Mouse (Mus musculus) c-Kit-positive CD71-negative TER-119-negative erythroid progenitor cells, embryonic 14.5 days (primary cell): ENCODE results near the gene Zbtb2.
"Not testable (repeated sequence)": the region's sequence is repeated elsewhere in the genome, so short reads cannot be mapped to it uniquely, and the experiment has no call there.

ENCODE experiments used
- DNase-seq: peaks from one replicate; pipeline ENCODE4 v3.0.0-alpha.2; 2013; ENCODE audit warnings: low read depth

Gene Zbtb2

GRCm38 (mm10) chr10:4387701-4388383 lies at the start of gene Zbtb2:
Gene Zbtb2, minus strand, starts transcription at chr10:4388108.
- DNase-seq: no peak

GRCm38 (mm10) chr10:4435416-4435815 lies 47.5 kb upstream of the Zbtb2 start:
- DNase-seq: no peak

DNA sequence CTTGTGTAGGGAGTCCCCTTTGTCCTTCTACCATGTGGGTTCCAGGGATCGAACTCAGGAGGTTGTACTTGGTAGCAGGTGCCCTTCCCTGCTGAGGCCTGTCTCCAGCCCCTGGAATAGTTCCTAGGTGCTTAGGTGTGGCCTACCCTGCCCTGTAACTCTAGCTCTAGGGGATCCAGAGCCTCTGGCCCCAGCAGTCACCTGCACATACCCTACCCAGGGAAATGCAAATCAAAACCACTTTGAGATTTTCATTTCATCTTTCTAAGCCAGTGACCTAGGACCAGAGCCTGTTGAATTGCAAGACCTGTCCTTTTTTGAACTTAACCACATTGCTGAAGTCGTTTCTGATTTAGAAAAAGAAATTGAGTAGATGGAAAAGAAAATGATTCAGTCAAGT lies 46.0 kb upstream of the Zbtb2 start:
- DNase-seq: not testable (repeated sequence)

- DNase-seq: no peak
Measured at GRCm38 (mm10) chr10:4432996-4433755, 45.3 kb upstream of the Zbtb2 start.

DNA sequence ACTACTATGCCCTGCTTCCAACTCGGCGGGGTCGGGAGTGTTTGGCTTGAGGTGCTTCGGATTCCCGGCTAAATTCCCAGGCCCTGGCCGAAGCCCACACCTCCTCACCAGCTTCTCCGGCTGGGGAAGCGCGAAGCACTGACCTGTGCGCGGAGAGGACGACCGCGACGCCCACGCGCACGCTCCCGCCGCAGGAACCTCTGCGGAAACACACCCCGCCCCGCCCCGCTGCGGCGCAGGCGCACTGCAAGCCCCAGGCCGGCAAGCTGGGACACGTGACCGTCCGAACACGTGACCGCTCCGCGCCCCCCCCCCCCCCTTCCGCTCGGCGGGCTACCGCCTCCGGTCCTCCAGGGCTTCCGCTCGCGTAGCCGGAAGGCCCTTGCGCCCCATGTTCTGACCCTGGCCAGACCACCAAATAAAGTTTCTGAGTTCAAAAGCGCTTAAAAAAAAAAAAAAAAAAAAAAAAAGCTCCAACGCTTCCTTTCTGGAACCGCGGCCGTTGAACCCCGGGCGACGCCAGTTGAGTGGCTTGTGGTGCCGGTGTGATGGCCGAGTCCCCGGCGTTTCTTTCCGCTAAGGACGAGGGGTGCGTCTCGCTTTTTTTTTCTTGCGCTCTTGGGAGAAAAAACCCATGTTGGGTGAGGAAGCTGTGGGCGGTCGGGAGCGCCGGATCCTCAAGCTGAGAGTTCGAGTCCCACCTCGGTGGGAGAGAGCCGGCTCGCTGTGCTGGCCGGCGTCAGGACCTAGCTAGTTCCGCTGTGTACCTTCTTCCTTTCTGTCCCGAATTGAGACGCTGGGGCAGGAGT lies 44.4 kb upstream of the Zbtb2 start, which contains the start of the genes Rmnd1 and Armt1:
Gene Rmnd1 (minus strand): TSS at position 266 of the 809 bp plus-strand sequence.
Gene Armt1 (plus strand): TSS at position 345 of the 809 bp plus-strand sequence.
- DNase-seq: peak; percentile 82

DNA sequence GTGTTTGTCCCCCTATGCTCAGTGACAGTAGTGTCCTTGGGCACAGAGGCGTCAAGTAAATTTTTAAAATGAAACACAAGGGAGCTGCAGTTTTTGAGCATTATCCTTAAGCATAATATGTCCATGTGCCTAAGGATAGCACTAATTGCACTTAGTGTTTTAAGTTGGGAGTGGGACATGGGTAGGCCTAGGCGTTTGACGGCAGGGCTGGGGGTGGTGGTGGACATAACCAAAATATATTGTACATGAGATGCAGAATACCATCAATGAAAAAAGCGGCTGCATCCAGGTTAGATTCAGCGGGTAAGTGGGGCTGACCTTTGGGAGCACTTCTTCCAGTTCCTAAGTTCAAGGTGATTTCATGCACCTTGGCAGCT lies 43.8 kb upstream of the Zbtb2 start:
- DNase-seq: no peak

- no peak for DNase-seq
Measured at GRCm38 (mm10) chr10:4430826-4431225, 42.9 kb upstream of the Zbtb2 start.

DNA sequence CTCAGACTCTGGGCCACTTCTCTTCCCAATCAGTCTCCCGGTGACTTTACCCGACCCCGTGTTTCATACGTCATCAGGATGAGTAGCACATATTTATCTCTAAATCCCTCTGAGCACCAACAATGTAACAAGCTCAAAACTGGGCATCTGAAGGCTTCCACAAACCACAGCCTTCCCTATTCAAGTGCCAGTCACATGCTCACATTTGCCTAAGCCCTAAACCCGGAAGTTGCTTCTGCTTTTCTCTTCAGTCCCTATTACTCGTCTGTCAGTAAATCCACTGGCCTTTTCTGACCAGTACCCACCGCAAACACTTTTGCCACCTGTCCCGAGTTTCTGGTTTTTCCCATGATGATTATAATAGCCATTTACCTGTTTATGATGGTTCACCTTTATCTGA lies 42.5 kb upstream of the Zbtb2 start:
- DNase-seq: no peak

- DNase-seq: no peak
Measured at GRCm38 (mm10) chr10:4425245-4425644, 37.3 kb upstream of the Zbtb2 start.

GRCm38 (mm10) chr10:4407191-4407590 lies 19.3 kb upstream of the Zbtb2 start:
- no peak for DNase-seq

DNA sequence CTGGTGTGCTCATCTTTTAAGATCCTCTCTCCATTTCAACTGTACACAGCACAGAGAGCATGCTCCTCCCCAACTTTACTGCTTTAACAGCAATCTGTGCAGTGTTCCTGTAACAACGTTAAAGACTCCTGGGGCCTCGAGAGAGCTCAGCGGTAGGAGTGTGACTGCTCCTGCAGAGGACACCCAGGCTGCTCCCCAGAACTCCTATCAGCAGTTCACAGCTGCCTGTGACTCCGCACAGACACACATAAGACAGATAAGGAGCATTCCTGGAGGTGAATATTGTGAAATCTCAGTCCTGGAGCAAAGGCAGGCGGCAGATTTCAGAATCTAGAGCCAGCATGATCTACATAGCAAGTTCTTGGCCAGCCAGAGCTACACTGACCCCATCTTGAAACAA lies 17.6 kb upstream of the Zbtb2 start:
- no peak for DNase-seq

- DNase-seq: no peak
Measured at GRCm38 (mm10) chr10:4404895-4405491, 17.1 kb upstream of the Zbtb2 start.

DNA sequence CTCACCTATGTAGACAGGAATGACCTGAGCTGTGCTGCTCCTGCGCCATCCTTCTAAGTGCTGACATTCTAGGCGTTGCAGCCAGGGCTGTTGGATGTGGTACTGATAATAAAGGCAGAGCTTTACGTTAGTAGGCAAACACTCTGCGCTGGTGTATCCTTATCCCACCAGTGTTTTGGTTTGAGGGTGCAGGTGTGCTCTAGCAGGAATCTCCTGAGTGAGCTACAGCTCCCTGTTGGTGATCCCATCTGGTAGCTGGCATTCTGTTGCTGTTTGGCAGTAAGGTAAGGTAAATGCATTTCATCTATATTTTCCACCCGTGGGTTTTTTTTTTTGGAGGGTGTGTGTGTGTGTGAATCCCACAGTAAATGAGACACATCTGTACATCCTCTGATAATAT lies 10.2 kb upstream of the Zbtb2 start:
- no peak for DNase-seq

DNA sequence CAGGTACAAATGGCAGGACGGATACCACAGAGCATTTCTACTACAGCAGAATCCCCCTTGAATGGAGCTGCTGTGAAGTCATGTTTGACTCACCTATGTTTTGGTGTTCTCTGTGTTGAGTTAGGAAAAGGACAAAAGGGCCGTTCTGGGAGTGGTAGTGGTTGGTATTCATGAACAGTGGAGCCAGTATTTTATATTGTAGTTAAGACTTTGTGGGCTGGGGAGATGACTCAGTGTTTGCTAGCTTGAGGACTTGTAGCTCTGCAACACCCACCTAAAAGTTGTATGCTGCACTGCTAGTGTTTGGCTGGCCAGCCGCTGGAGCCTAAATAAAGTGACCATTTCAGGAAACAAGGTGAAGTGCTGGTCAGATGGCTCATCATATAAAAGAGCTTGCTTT lies 7.4 kb upstream of the Zbtb2 start:
- DNase-seq: no peak

GRCm38 (mm10) chr10:4391851-4392250 lies 3.9 kb upstream of the Zbtb2 start:
- DNase-seq: no peak

DNA sequence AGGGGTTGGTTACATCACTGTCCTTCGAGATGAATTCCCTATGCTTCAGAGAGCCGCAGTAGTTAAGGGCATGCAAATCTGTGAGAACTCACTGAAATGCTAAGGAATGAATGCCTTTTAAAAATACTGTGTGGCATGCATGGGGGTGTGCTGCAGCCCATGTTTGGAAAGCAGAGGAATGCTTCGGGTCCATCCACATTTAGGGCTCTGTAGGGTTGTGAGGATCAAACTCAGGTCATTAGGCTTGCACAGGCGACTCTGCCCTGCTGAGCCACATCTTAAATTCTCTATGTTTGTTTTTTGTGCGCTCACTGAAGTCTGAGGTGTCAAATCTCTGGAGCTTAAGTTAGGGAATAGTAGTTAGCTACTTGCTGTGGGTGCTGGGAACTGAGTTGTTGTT lies 3.2 kb upstream of the Zbtb2 start:
- no peak for DNase-seq

DNA sequence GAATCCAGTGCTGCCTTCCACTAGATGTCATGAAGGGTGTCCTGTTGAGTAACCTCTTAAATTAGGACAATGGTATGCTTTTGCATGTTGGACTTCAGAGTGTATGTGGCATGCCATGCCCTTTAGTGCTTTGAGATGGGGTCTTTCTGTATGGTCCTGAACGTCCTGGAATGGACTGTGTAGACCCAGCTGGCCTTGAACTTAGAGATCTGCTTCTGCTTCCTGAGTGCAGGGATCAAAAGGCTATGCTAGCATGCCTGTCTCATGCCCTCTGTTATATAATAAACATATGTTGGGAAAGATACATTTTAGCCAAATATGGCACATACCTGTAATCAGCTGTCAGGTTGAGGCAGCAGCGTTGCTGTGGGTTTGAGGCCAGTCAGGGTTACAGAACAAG lies 2.6 kb upstream of the Zbtb2 start:
- DNase-seq: no peak

DNA sequence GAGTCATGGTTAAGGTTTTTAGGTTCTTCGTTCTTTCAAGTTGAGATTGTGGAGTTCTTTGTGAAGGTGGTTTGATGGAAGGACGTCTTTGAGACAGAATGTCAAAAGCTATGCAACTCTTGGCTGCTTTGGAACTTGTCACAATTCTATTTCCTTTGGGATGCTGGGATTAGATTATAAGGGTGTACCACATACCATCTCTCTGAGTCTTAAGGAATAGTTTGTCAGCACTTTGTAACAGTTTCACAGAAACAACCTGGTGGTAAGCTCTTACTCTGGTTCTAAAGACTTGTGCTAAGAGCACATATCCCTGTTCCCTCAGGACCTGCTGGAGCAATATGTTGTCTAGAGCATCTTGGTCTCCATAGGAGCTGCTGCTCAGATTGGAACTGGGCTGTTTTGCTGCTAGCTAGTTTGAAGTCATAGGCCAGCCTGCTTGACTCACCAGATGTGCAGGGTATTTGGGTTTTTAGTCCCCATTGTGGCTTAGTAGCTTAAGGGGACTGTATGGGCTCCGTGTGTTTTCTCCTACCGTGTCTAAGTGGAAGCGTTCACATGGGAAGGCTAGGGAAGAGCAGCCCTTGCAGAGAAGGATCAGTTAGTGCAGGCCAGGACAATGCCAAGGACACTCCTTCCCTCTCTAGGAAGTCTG lies 1.7 kb upstream of the Zbtb2 start:
- no peak for DNase-seq

DNA sequence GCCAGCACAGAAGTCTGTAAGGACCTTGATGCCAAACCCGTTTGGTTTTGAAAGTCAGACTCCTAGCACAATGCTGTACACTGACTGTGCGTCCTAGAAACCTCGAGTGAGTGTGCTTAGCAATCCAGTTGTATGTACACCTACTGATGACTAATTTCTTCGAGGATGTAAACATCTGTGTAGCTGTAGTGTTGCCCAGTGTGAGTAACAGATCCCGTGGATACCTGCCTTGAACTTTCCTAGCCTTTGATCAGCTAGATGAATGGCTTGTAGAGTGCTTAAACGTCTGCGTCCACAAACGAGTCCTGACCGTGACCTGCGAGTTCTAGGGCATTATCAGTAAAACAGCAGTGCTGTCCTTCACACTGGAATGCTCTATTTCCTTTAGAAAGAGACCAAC lies 1.1 kb upstream of the Zbtb2 start:
- no peak for DNase-seq

DNA sequence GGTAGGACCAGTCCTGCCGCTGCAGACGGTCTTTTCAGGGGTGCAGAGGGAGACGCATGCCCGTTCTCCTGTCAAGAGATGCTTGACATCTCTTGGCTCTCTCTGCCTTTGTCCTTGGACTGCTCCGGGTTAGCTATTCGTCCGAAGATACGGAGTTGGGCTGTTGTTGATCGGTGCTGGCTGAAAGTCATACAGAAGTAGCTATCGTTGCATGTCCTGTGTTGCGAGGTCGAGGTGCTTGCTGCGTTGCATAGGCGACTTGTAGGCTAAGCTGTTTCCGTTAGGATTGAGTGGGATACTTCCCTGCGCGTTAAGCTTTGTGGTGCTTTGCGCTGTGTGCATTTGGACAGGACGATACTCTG lies 457 bp upstream of the Zbtb2 start:
- DNase-seq: no peak

GRCm38 (mm10) chr10:4386609-4387591 lies 1.0 kb downstream of the Zbtb2 start:
- DNase-seq: peak; percentile 85
